Mouse (Mus musculus): ENCODE results near the gene Sucla2. TPM values are rescaled to one million over a fixed set of nuclear protein-coding genes. Genes with fewer than 3 reads are reported as not detected.

Gene Sucla2
- 100 to 1,000 TPM; 728 to 730 TPM for total RNA-seq (2021)
- long read RNA-seq, experiment 1, transcript Sucla2-203 (11 exons, 2,229 nt), result major isoform, 1,698 of 1,773 reads
- long read RNA-seq, experiment 1, partial matches to known transcripts, result 30 of 1,773 reads
- long read RNA-seq, experiment 1, other reads (novel, unspliced or antisense), result 44 of 1,773 reads
- long read RNA-seq, experiment 2, transcript Sucla2-203 (11 exons, 2,229 nt), result major isoform, 1,400 of 1,480 reads
- long read RNA-seq, experiment 2, partial matches to known transcripts, result 26 of 1,480 reads
- long read RNA-seq, experiment 2, other reads (novel, unspliced or antisense), result 50 of 1,480 reads

- intact Hi-C loops (cut with DNase I), result loop anchor here (10.0 kb wide), 1 partner anchor 1180 kb away; no protein-coding TSS in a partner anchor
- DNase-seq, result peak; percentile 96
These were observed at the start of gene Sucla2 for GRCm38 (mm10) chr14:73524766-73525448. Sucla2 (plus strand) TSS chr14:73525319.

GRCm38 (mm10) chr14:73475506-73475905 is 49.6 kb upstream of the Sucla2 start:
- peak; percentile 36 to 50 for DNase-seq
- intact Hi-C loops (cut with DNase I), result loop anchor here (2.0 kb wide), 2 partner anchors 91 to 151 kb away; partner anchors contain the start of genes Itm2b and Rb1

GRCm38 (mm10) chr14:73476361-73476934 is 48.7 kb upstream of the Sucla2 start:
- DNase-seq, result no peak
- intact Hi-C loops (cut with DNase I), result no loop called here

- DNase-seq, result no peak
- intact Hi-C loops (cut with DNase I), result no loop called here
These were observed 48.0 kb upstream of the Sucla2 start for GRCm38 (mm10) chr14:73477077-73477476.

- intact Hi-C loops (cut with DNase I), result no loop called here
- no peak for DNase-seq
These were observed 46.8 kb upstream of the Sucla2 start for GRCm38 (mm10) chr14:73478321-73478720.

- intact Hi-C loops (cut with DNase I), result no loop called here
- DNase-seq, result no peak
These were observed 45.3 kb upstream of the Sucla2 start for GRCm38 (mm10) chr14:73479771-73480170.

- no peak for DNase-seq
- intact Hi-C loops (cut with DNase I), result no loop called here
These were observed 41.4 kb upstream of the Sucla2 start for GRCm38 (mm10) chr14:73483516-73484229.

- intact Hi-C loops (cut with DNase I), result no loop called here
- DNase-seq, result no peak
These were observed 40.6 kb upstream of the Sucla2 start for GRCm38 (mm10) chr14:73484366-73485110.

- intact Hi-C loops (cut with DNase I), result no loop called here
- no peak for DNase-seq
These were observed 38.5 kb upstream of the Sucla2 start for GRCm38 (mm10) chr14:73486641-73487040.

GRCm38 (mm10) chr14:73493356-73493755 is 31.8 kb upstream of the Sucla2 start:
- intact Hi-C loops (cut with DNase I), result no loop called here
- no peak for DNase-seq

GRCm38 (mm10) chr14:73494122-73494521 is 31.0 kb upstream of the Sucla2 start:
- intact Hi-C loops (cut with DNase I), result no loop called here
- no peak for DNase-seq

- no peak for DNase-seq
- intact Hi-C loops (cut with DNase I), result no loop called here
These were observed 29.4 kb upstream of the Sucla2 start for GRCm38 (mm10) chr14:73495753-73496152.

GRCm38 (mm10) chr14:73501283-73501682 is 23.8 kb upstream of the Sucla2 start:
- no peak for DNase-seq
- intact Hi-C loops (cut with DNase I), result no loop called here

GRCm38 (mm10) chr14:73501721-73502120 is 23.4 kb upstream of the Sucla2 start:
- intact Hi-C loops (cut with DNase I), result no loop called here
- DNase-seq, result no peak

GRCm38 (mm10) chr14:73502591-73503184 is 22.4 kb upstream of the Sucla2 start:
- intact Hi-C loops (cut with DNase I), result no loop called here
- peak; percentile 39 to 49 for DNase-seq

GRCm38 (mm10) chr14:73503237-73503933 is 21.7 kb upstream of the Sucla2 start:
- DNase-seq, result no peak

GRCm38 (mm10) chr14:73506283-73506682 is 18.8 kb upstream of the Sucla2 start:
- intact Hi-C loops (cut with DNase I), result loop anchor here (5.0 kb wide), 1 partner anchor 124 kb away; no protein-coding TSS in a partner anchor
- no peak for DNase-seq

More at GRCm38 (mm10) chr14:73503237-73503933, 21.7 kb upstream of the Sucla2 start:
- intact Hi-C loops (cut with DNase I), result no loop called here

GRCm38 (mm10) chr14:73507200-73507599 is 17.9 kb upstream of the Sucla2 start:
- DNase-seq, result no peak
- intact Hi-C loops (cut with DNase I), result loop anchor here (5.0 kb wide), 1 partner anchor 125 kb away; no protein-coding TSS in a partner anchor

Measured in heart, postnatal 14 days (tissue).